Mouse (Mus musculus) forebrain, embryonic 14.5 days (tissue): ENCODE measurements at regions not wholly inside any gene's neighbourhood (a gene's known extent, or its start where the extent isn't known, plus 50 kb on each side); places are given as distances from the start of the nearest gene placed in this dataset.

Source experiments
- ATAC-seq: fragments of 200-750 bp; cut with Nextera tagmentation; 2 replicates; pipeline ENCODE4 v1.8.0; 2017; ENCODE audit warnings: mild to moderate bottlenecking, moderate library complexity
- DNase-seq: peaks from one replicate; pipeline ENCODE4 v3.0.0-alpha.2; 2015; ENCODE audit warnings: low spot score
- H3K27ac ChIP-seq: fragments of 300-500 bp; sonication (generic); 2 replicates; pipeline ENCODE4 v1.5.1; 2014; ENCODE audit warnings: low read depth, mild to moderate bottlenecking, control low read depth, low read length, moderate library complexity
- H3K27me3 ChIP-seq: fragments of 300-500 bp; sonication (generic); replicated peaks from 2 replicates; pipeline ENCODE4 v1.6.1; 2014; ENCODE audit warnings: low read length, control low read depth, mixed read lengths; ENCODE audit not compliant: control insufficient read depth, insufficient read depth
- H3K36me3 ChIP-seq: fragments of 300-500 bp; sonication (generic); 2 replicates; pipeline ENCODE4 v1.6.1; 2014; ENCODE audit warnings: low read length, control low read depth; ENCODE audit not compliant: control insufficient read depth, insufficient read depth
- H3K4me1 ChIP-seq: fragments of 300-500 bp; sonication (generic); 2 replicates; pipeline ENCODE4 v1.6.1; 2014; ENCODE audit warnings: antibody characterized with exemption, low read length, control low read depth; ENCODE audit not compliant: control insufficient read depth, insufficient read depth
- H3K4me2 ChIP-seq: fragments of 300-500 bp; sonication (generic); 2 replicates; pipeline ENCODE4 v1.6.1; 2014; ENCODE audit warnings: mild to moderate bottlenecking, control low read depth, low read length
- H3K4me3 ChIP-seq: fragments of 300-500 bp; sonication (generic); 2 replicates; pipeline ENCODE4 v1.5.1; 2014; ENCODE audit warnings: low read depth, low read length, control low read depth
- H3K9ac ChIP-seq: fragments of 300-500 bp; sonication (generic); 2 replicates; pipeline ENCODE4 v1.6.1; 2014; ENCODE audit warnings: mild to moderate bottlenecking, low read length, control low read depth, moderate library complexity
- H3K9me3 ChIP-seq: fragments of 300-500 bp; sonication (generic); replicated peaks from 2 replicates; pipeline ENCODE4 v1.6.1; 2016; ENCODE audit warnings: low read length, control low read depth, mixed read lengths; ENCODE audit not compliant: control insufficient read depth
- WGBS: fragments of 180-500 bp; shearing (Covaris S2); extraction: QIAGEN DNeasy Blood & Tissue Kit; methylation state at CpG from one replicate; pipeline ENCODE4 v1.1.7; 2014; 5-methylcytosine and 5-hydroxymethylcytosine counted together

DNA sequence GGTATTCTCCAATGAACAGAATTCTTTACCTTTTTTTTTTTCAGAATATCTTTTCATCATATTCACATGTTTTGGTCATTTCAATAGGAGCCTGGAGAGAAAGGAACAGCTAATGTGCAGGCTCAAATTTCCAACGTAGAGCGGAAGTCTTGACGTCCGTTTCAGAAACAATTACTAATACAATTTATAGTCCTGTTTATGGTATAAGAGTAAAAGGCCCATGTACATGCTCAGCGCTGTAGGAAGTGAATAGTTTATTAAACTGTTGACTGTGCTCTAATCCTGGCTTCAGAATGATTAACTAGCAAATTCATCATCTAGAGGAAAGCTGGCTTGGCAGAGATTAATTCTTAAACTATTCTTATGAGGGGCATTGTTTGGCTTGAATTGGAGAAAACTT lies 142.1 kb downstream of the Pik3r1 start:
- WGBS: 88% methylated on average over 5 of the region's 5 CpGs
- Histone ChIP-seq H3K4me2 (no peak overlapping the region), H3K9me3 (no peaks in the 10 kb centered on the region), H3K27me3 (no peaks in the 10 kb centered on the region), H3K27ac (no peak overlapping the region), H3K4me1 (no peaks in the 10 kb centered on the region), H3K9ac (no peak overlapping the region), H3K4me3 (no peak overlapping the region), H3K36me3 (no peaks in the 10 kb centered on the region)
- ATAC-seq (no peak), DNase-seq (no peak)

GRCm38 (mm10) chr13:101624179-101624581 lies 143.8 kb downstream of the Pik3r1 start:
- H3K4me1 ChIP-seq: no peaks in the 10 kb centered on the region
- H3K9ac ChIP-seq: no peak overlapping the region
- no peaks in the 10 kb centered on the region for H3K36me3 ChIP-seq
- no peak overlapping the region for H3K27ac ChIP-seq
- H3K4me3 ChIP-seq: no peak overlapping the region
- H3K27me3 ChIP-seq: no peaks in the 10 kb centered on the region
- 16% methylated on average over 5 of the region's 5 CpGs for WGBS
- DNase-seq (peak; percentile 11), ATAC-seq (0 out of 2 replicates have a peak, but pooled peaks have one; percentile 20)
- no peaks in the 10 kb centered on the region for H3K9me3 ChIP-seq
- H3K4me2 ChIP-seq: no peak overlapping the region

GRCm38 (mm10) chr13:101622649-101623048 lies 145.4 kb downstream of the Pik3r1 start:
- Histone ChIP-seq H3K4me3 (no peak overlapping the region), H3K9me3 (no peaks in the 10 kb centered on the region), H3K4me2 (no peak overlapping the region), H3K27ac (no peak overlapping the region), H3K27me3 (no peaks in the 10 kb centered on the region), H3K36me3 (no peaks in the 10 kb centered on the region), H3K9ac (no peak overlapping the region), H3K4me1 (no peaks in the 10 kb centered on the region)
- 97% methylated on average over 2 of the region's 2 CpGs for WGBS
- DNase-seq (no peak), ATAC-seq (no peak)

GRCm38 (mm10) chr13:101620660-101621059 lies 147.4 kb downstream of the Pik3r1 start:
- ATAC-seq (no peak), DNase-seq (no peak)
- H3K9ac ChIP-seq: no peak overlapping the region
- no peak overlapping the region for H3K4me3 ChIP-seq
- no peak overlapping the region for H3K4me2 ChIP-seq
- WGBS: 82% methylated on average over 3 of the region's 3 CpGs
- no peaks in the 10 kb centered on the region for H3K4me1 ChIP-seq
- no peaks in the 10 kb centered on the region for H3K36me3 ChIP-seq
- no peak overlapping the region for H3K27ac ChIP-seq
- H3K9me3 ChIP-seq: no peaks in the 10 kb centered on the region
- H3K27me3 ChIP-seq: no peaks in the 10 kb centered on the region

DNA sequence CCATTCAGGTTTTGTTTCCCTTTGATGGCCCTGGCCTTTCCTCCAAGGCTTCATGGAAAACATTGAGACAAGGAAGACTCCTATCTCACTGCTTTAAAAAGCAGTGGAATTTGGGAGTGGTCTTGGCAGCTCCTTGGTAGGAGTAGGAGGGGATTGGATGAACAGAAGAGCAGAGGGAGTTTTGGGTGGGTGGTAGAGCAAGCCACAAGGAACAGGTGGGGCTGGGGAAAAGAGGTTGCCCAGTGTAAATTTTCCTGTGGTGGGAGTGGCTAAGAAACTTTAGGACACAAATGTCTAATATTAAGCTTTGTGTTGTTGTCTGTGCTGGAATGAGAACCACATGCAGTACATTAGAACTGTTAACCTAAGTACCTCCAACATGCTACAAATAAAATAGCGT lies 148.9 kb downstream of the Pik3r1 start:
- Histone ChIP-seq H3K4me3 (no peak overlapping the region), H3K36me3 (no peaks in the 10 kb centered on the region), H3K4me1 (no peaks in the 10 kb centered on the region), H3K9ac (no peak overlapping the region), H3K27me3 (no peaks in the 10 kb centered on the region), H3K27ac (no peak overlapping the region), H3K9me3 (no peaks in the 10 kb centered on the region), H3K4me2 (no peak overlapping the region)
- ATAC-seq (no peak), DNase-seq (no peak)
- WGBS: 84% methylated on average over 1 of the region's 1 CpGs

GRCm38 (mm10) chr13:101612786-101613185 lies 155.2 kb downstream of the Pik3r1 start:
- WGBS: 68% methylated on average over 2 of the region's 2 CpGs
- no peaks in the 10 kb centered on the region for H3K27me3 ChIP-seq

GRCm38 (mm10) chr13:101611725-101612124 lies 156.3 kb downstream of the Pik3r1 start:
- Histone ChIP-seq H3K4me3 (no peak overlapping the region), H3K4me1 (no peaks in the 10 kb centered on the region), H3K9ac (no peak overlapping the region), H3K9me3 (no peaks in the 10 kb centered on the region), H3K27ac (no peak overlapping the region), H3K27me3 (no peaks in the 10 kb centered on the region), H3K36me3 (no peaks in the 10 kb centered on the region), H3K4me2 (no peak overlapping the region)
- no peak for DNase-seq
- ATAC-seq: no peak
- WGBS: 97% methylated on average over 6 of the region's 6 CpGs

More at GRCm38 (mm10) chr13:101612786-101613185, 155.2 kb downstream of the Pik3r1 start:
- DNase-seq (no peak), ATAC-seq (no peak)
- H3K4me1 ChIP-seq: no peaks in the 10 kb centered on the region
- H3K4me3 ChIP-seq: no peak overlapping the region
- H3K27ac ChIP-seq: no peak overlapping the region
- no peaks in the 10 kb centered on the region for H3K36me3 ChIP-seq
- H3K4me2 ChIP-seq: no peak overlapping the region
- no peaks in the 10 kb centered on the region for H3K9me3 ChIP-seq
- no peak overlapping the region for H3K9ac ChIP-seq

GRCm38 (mm10) chr13:101606184-101606730 lies 161.8 kb downstream of the Pik3r1 start:
- no peak overlapping the region for H3K4me2 ChIP-seq
- no peaks in the 10 kb centered on the region for H3K36me3 ChIP-seq
- no peak overlapping the region for H3K4me3 ChIP-seq
- no peak overlapping the region for H3K9ac ChIP-seq
- DNase-seq (no peak), ATAC-seq (no peak)
- no peaks in the 10 kb centered on the region for H3K4me1 ChIP-seq
- no peaks in the 10 kb centered on the region for H3K9me3 ChIP-seq
- H3K27ac ChIP-seq: no peak overlapping the region
- no peaks in the 10 kb centered on the region for H3K27me3 ChIP-seq
- WGBS: 70% methylated on average over 1 of the region's 1 CpGs

DNA sequence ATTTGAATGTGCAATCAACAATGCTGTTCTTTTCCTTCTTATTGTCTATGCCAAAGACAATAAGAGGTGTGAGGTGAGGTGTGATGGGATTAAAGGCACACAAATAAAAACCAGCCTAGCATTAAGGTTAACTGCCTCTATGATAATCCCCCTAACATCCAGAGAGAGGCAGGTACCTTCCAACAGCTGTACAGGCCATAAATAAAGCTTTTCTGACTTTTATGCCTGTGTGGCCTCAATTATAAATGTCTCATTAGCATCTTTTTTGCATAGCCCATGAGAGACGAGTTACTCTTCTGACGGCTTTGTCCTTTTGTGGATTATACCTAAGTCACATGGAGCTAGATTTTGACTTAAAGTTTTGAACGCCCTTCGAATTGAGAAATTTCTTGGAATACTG lies 162.3 kb downstream of the Pik3r1 start:
- no peaks in the 10 kb centered on the region for H3K9me3 ChIP-seq
- H3K4me2 ChIP-seq: no peak overlapping the region
- H3K4me3 ChIP-seq: no peak overlapping the region
- WGBS: 79% methylated on average over 4 of the region's 4 CpGs
- ATAC-seq (no peak), DNase-seq (no peak)
- H3K36me3 ChIP-seq: no peaks in the 10 kb centered on the region
- H3K4me1 ChIP-seq: no peaks in the 10 kb centered on the region
- H3K9ac ChIP-seq: no peak overlapping the region
- no peak overlapping the region for H3K27ac ChIP-seq
- no peaks in the 10 kb centered on the region for H3K27me3 ChIP-seq
